Mouse (Mus musculus): Measurements from ENCODE around the gene Dll4. TPM values are rescaled to one million over a fixed set of nuclear protein-coding genes. Genes with fewer than 3 reads are reported as not detected.

The Dll4 gene
- polyA plus RNA-seq, 1 experiment from 2014 or later, result 3.0 TPM

- Histone ChIP-seq H3K36me3 (no peaks in the 10 kb centered on the region), H3K4me2 (peak overlapping the region; percentile 72), H3K27ac (no peak overlapping the region), H3K9me3 (replicated peaks) (no peaks in the 10 kb centered on the region), H3K4me3 (peak overlapping the region; percentile 53), H3K27me3 (replicated peaks) (peaks cover 100% of the 10 kb centered on the region), H3K9ac (peak overlapping the region; percentile 19; the same call in 1 of the 2 replicates), H3K4me1 (peaks cover 51% of the 10 kb centered on the region)
- no peak for ATAC-seq
- 1% methylated on average over 30 of the region's 30 CpGs for WGBS (ENCODE audit: insufficient replicate concordance)
Measured at GRCm38 (mm10) chr2:119327102-119327480, 1.5 kb downstream of the Dll4 start.

DNA sequence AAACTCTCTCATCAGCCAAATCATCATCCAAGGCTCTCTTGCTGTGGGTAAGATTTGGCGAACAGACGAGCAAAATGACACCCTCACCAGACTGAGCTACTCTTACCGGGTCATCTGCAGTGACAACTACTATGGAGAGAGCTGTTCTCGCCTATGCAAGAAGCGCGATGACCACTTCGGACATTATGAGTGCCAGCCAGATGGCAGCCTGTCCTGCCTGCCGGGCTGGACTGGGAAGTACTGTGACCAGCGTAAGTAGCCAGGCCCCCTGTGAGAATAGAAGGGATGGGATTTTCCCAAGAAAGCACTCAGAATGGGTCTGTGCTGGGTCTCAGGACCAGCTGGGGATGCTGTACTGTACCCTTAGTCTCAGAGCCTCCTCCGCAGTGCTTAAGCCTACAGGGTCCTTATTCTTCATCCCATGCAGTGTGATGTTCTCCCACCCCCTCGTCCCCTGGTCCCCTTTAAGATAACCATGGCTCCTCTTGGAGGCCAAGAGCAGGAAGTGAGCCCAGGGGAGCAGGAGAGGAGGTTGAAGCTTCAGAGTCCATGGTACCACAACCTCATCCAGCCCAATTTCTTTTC is 2.5 kb downstream of the Dll4 start:
- peaks cover 100% of the 10 kb centered on the region for H3K27me3 ChIP-seq (replicated peaks)
- WGBS (ENCODE audit: insufficient replicate concordance), result 34% methylated on average over 11 of the region's 11 CpGs
- peaks cover 41% of the 10 kb centered on the region for H3K4me1 ChIP-seq
- peak overlapping the region; percentile 18; the same call in 1 of the 2 replicates for H3K4me3 ChIP-seq
- no peak for ATAC-seq
- peak overlapping the region; percentile 19; the same call in 1 of the 2 replicates for H3K4me2 ChIP-seq
- no peaks in the 10 kb centered on the region for H3K9me3 ChIP-seq (replicated peaks)
- no peaks in the 10 kb centered on the region for H3K36me3 ChIP-seq
- no peak overlapping the region for H3K27ac ChIP-seq
- H3K9ac ChIP-seq, result no peak overlapping the region

- H3K4me3 ChIP-seq, result no peak overlapping the region
- WGBS (ENCODE audit: insufficient replicate concordance), result 45% methylated on average over 5 of the region's 5 CpGs
- H3K27ac ChIP-seq, result no peak overlapping the region
- ATAC-seq, result no peak
- H3K4me2 ChIP-seq, result peak overlapping the region; percentile 19; the same call in 1 of the 2 replicates
- H3K36me3 ChIP-seq, result no peaks in the 10 kb centered on the region
- no peaks in the 10 kb centered on the region for H3K9me3 ChIP-seq (replicated peaks)
- peaks cover 37% of the 10 kb centered on the region for H3K4me1 ChIP-seq
- H3K27me3 ChIP-seq (replicated peaks), result peaks cover 97% of the 10 kb centered on the region
- H3K9ac ChIP-seq, result no peak overlapping the region
Measured at GRCm38 (mm10) chr2:119328546-119328945, 3.0 kb downstream of the Dll4 start.

GRCm38 (mm10) chr2:119329123-119329817 is 3.7 kb downstream of the Dll4 start:
- ATAC-seq, result no peak
- Histone ChIP-seq H3K27me3 (replicated peaks) (peaks cover 96% of the 10 kb centered on the region), H3K27ac (no peak overlapping the region), H3K9ac (no peak overlapping the region), H3K9me3 (replicated peaks) (no peaks in the 10 kb centered on the region), H3K4me3 (no peak overlapping the region), H3K36me3 (no peaks in the 10 kb centered on the region), H3K4me1 (peaks cover 30% of the 10 kb centered on the region), H3K4me2 (peak overlapping the region; percentile 19; the same call in 1 of the 2 replicates)
- 53% methylated on average over 3 of the region's 3 CpGs for WGBS (ENCODE audit: insufficient replicate concordance)

- Histone ChIP-seq H3K4me1 (peaks cover 15% of the 10 kb centered on the region), H3K27me3 (replicated peaks) (peaks cover 94% of the 10 kb centered on the region), H3K4me3 (no peak overlapping the region), H3K36me3 (no peaks in the 10 kb centered on the region), H3K27ac (no peak overlapping the region), H3K9ac (no peak overlapping the region), H3K4me2 (no peak overlapping the region), H3K9me3 (replicated peaks) (no peaks in the 10 kb centered on the region)
- no peak for ATAC-seq
- WGBS (ENCODE audit: insufficient replicate concordance), result 85% methylated on average over 8 of the region's 8 CpGs
Measured at GRCm38 (mm10) chr2:119330795-119331194, 5.2 kb downstream of the Dll4 start.

DNA sequence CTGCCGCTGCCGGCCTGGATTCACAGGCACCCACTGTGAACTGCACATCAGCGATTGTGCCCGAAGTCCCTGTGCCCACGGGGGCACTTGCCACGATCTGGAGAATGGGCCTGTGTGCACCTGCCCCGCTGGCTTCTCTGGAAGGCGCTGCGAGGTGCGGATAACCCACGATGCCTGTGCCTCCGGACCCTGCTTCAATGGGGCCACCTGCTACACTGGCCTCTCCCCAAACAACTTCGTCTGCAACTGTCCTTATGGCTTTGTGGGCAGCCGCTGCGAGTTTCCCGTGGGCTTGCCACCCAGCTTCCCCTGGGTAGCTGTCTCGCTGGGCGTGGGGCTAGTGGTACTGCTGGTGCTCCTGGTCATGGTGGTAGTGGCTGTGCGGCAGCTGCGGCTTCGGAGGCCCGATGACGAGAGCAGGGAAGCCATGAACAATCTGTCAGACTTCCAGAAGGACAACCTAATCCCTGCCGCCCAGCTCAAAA is 6.6 kb downstream of the Dll4 start:
- Histone ChIP-seq H3K4me2 (no peak overlapping the region), H3K9ac (no peak overlapping the region), H3K27me3 (replicated peaks) (peaks cover 94% of the 10 kb centered on the region), H3K27ac (no peak overlapping the region), H3K9me3 (replicated peaks) (no peaks in the 10 kb centered on the region), H3K36me3 (no peaks in the 10 kb centered on the region), H3K4me3 (no peak overlapping the region), H3K4me1 (peaks cover 3% of the 10 kb centered on the region)
- WGBS (ENCODE audit: insufficient replicate concordance), result 72% methylated on average over 24 of the region's 24 CpGs
- ATAC-seq, result no peak

- no peak overlapping the region for H3K27ac ChIP-seq
Measured at GRCm38 (mm10) chr2:119334135-119334534, 8.6 kb downstream of the Dll4 start.

DNA sequence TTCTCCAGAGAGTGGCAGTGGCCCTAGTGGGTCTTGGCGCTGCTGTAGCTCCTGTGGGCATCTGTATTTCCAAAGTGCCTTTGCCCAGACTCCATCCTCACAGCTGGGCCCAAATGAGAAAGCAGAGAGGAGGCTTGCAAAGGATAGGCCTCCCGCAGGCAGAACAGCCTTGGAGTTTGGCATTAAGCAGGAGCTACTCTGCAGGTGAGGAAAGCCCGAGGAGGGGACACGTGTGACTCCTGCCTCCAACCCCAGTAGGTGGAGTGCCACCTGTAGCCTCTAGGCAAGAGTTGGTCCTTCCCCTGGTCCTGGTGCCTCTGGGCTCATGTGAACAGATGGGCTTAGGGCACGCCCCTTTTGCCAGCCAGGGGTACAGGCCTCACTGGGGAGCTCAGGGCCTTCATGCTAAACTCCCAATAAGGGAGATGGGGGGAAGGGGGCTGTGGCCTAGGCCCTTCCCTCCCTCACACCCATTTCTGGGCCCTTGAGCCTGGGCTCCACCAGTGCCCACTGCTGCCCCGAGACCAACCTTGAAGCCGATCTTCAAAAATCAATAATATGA is 9.5 kb downstream of the Dll4 start:
- no peaks in the 10 kb centered on the region for H3K9me3 ChIP-seq (replicated peaks)
- 70% methylated on average over 7 of the region's 7 CpGs for WGBS (ENCODE audit: insufficient replicate concordance)
- no peak overlapping the region for H3K4me3 ChIP-seq
- H3K27me3 ChIP-seq (replicated peaks), result peaks cover 71% of the 10 kb centered on the region
- no peak overlapping the region for H3K27ac ChIP-seq
- H3K4me1 ChIP-seq, result peaks cover 13% of the 10 kb centered on the region
- no peaks in the 10 kb centered on the region for H3K36me3 ChIP-seq
- no peak overlapping the region for H3K9ac ChIP-seq
- no peak overlapping the region for H3K4me2 ChIP-seq
- ATAC-seq, result no peak

More at GRCm38 (mm10) chr2:119334135-119334534, 8.6 kb downstream of the Dll4 start:
- no peaks in the 10 kb centered on the region for H3K9me3 ChIP-seq (replicated peaks)
- no peak overlapping the region for H3K4me3 ChIP-seq
- ATAC-seq, result no peak
- H3K27me3 ChIP-seq (replicated peaks), result peaks cover 81% of the 10 kb centered on the region
- no peak overlapping the region for H3K4me2 ChIP-seq
- H3K36me3 ChIP-seq, result no peaks in the 10 kb centered on the region
- H3K9ac ChIP-seq, result no peak overlapping the region
- WGBS (ENCODE audit: insufficient replicate concordance), result 54% methylated on average over 1 of the region's 1 CpGs
- peaks cover 13% of the 10 kb centered on the region for H3K4me1 ChIP-seq

DNA sequence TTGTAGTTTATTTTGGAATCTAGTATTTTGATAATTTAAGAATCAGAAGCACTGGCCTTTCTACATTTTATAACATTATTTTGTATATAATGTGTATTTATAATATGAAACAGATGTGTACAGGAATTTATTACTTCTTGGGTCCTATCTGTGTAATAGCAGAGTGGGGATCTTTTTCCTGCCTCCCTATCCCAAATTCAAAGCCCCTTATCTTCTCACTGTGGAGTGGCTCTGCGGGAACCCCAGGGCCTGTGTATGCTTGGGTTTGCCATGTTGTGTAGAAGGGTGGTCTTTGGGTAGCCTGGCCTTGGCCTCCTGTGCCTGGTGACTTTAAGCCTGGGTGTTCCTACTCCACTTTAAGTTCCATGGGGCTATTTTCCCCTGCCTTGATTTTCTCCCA is 10.0 kb downstream of the Dll4 start:
- H3K27me3 ChIP-seq (replicated peaks), result peaks cover 67% of the 10 kb centered on the region
- 81% methylated on average over 1 of the region's 1 CpGs for WGBS (ENCODE audit: insufficient replicate concordance)

GRCm38 (mm10) chr2:119336002-119336401 is 10.4 kb downstream of the Dll4 start:
- Histone ChIP-seq H3K4me2 (no peak overlapping the region), H3K4me3 (no peak overlapping the region), H3K9ac (no peak overlapping the region), H3K36me3 (no peaks in the 10 kb centered on the region), H3K4me1 (peaks cover 13% of the 10 kb centered on the region), H3K9me3 (replicated peaks) (no peaks in the 10 kb centered on the region), H3K27me3 (replicated peaks) (peaks cover 62% of the 10 kb centered on the region), H3K27ac (0 out of 2 replicates have a peak overlapping the region, but pooled peaks have one; percentile 31)
- WGBS (ENCODE audit: insufficient replicate concordance), result 27% methylated on average over 2 of the region's 2 CpGs
- no peak for ATAC-seq

More for the DNA sequence above, 10.0 kb downstream of the Dll4 start:
- H3K9me3 ChIP-seq (replicated peaks), result no peaks in the 10 kb centered on the region
- H3K4me1 ChIP-seq, result peaks cover 13% of the 10 kb centered on the region
- no peak overlapping the region for H3K27ac ChIP-seq
- H3K4me2 ChIP-seq, result no peak overlapping the region
- no peak overlapping the region for H3K4me3 ChIP-seq
- no peaks in the 10 kb centered on the region for H3K36me3 ChIP-seq
- H3K9ac ChIP-seq, result no peak overlapping the region
- no peak for ATAC-seq

GRCm38 (mm10) chr2:119336470-119336869 is 10.9 kb downstream of the Dll4 start:
- no peak overlapping the region for H3K4me2 ChIP-seq
- H3K4me3 ChIP-seq, result no peak overlapping the region
- H3K9ac ChIP-seq, result no peak overlapping the region
- ATAC-seq, result no peak
- no peaks in the 10 kb centered on the region for H3K9me3 ChIP-seq (replicated peaks)
- WGBS (ENCODE audit: insufficient replicate concordance), result 34% methylated on average over 10 of the region's 10 CpGs
- H3K36me3 ChIP-seq, result no peaks in the 10 kb centered on the region
- peaks cover 13% of the 10 kb centered on the region for H3K4me1 ChIP-seq
- H3K27ac ChIP-seq, result 0 out of 2 replicates have a peak overlapping the region, but pooled peaks have one; percentile 31
- H3K27me3 ChIP-seq (replicated peaks), result peaks cover 57% of the 10 kb centered on the region
